Mouse (Mus musculus): ENCODE data around the gene Zfp811.
"Not testable (repeated sequence)": the region's sequence is repeated elsewhere in the genome, so short reads cannot be mapped to it uniquely, and the experiment has no call there.

Gene Zfp811

GRCm38 (mm10) chr17:32809544-32810374 lies at the start of gene Zfp811:
Gene Zfp811 (minus strand): TSS chr17:32809931.
- DNase-seq (ENCODE audit: low spot score) = peak; percentile 9

DNA sequence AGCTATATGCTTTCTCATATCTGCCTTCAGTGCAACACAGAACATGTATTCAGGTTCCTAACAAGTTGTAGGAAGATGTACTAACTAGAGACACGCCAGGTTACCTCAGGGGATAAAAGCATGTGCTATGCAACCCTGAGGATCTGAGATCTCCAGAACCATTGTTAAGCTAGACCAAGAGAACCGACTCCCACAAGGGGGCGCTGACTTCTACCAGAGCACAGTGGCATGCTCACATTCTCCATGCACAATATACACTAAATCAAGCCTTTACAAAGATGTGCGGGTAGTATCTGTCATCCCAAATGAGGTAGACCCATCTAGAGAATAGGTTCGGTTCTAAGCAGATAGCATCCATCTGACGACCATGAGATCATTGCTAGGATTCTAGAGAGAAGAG lies 47.0 kb upstream of the Zfp811 start:
- DNase-seq (ENCODE audit: low spot score) = not testable (repeated sequence)

- no peak for DNase-seq (ENCODE audit: low spot score)
These were observed 41.9 kb upstream of the Zfp811 start for GRCm38 (mm10) chr17:32851581-32851980.

- no peak for DNase-seq (ENCODE audit: low spot score)
These were observed 31.7 kb upstream of the Zfp811 start for GRCm38 (mm10) chr17:32841388-32841787.

DNA sequence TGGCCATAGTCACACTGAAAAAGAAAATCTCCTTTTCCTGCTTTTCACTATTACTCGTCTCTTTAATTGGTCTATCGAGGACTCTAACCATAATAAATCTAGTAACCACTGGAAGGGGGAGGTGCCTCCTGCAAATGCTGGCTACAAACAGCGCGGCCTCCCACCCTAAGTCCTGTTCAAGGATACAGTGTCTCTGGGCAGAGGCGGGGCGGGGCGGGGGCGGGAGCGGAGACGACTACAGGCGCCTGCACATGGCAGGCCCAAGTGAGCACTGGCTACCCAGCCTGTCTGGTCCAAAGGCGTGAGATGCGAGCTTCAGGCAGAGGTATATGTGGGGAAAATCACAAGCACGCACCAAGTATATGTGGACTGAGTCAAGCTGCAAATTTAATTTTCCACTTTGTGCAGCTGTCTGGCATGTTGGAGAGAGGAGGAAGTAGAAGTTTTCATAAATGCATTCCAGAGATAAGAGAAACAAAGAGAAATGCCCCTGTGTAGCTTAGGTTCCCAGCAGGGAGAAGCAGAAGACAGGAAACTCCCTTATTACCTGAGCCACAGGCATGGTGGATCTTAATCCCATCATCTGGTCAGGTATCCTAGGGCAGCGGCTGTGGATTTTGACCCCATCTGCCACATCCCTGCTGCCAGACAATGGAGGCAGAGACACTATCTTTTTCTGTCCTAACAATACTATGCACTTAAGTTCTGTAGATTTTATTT lies 29.5 kb upstream of the Zfp811 start:
- peak; percentile 33 for DNase-seq (ENCODE audit: low spot score)

- DNase-seq (ENCODE audit: low spot score) = no peak
These were observed 20.7 kb upstream of the Zfp811 start for GRCm38 (mm10) chr17:32830418-32830782.

DNA sequence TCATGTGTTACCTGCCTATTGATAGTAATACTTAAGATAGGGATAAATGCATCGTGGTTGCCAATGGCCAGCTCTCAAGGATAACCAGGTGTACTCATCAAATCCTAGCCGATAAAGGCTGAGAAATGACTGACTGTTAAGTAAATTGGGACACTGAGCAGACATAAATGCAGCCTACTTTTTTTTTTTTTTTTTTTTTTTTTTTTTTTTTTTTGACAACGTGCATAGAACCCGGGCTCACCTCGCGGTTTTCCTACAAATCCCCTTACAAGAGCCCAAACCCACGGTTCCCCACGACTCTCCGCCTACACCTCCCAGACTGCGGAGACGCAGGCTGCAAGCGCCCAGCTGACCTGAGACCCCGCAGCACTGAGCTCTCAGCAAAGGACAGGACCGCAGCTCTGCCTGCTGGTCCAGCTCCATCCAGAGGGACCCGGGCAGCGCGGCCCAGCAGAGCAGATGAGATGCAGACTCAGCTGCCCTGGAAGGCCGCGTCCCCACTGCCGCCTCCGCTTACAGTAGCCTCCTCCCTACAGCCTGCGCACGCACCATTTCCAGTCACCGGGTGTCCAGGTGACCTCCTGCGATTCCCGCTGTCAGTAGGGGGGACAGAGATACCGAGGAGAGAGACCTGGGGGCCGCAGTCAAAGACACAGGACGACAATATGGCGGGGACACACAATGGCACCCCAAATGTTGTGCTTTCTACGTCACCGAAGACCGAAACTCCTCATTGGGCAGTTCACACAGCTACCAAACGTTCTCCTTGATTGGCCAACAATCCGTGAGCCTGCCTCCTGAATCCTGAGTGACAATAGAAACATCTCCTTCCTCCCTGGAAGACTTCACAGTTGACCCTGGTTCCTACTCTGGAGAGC lies 20.0 kb upstream of the Zfp811 start, which contains the start of gene Zfp799:
Zfp799 (minus strand) TSS at position 722 of the 878 bp plus-strand sequence.
- peak; percentile 62 for DNase-seq (ENCODE audit: low spot score)

DNA sequence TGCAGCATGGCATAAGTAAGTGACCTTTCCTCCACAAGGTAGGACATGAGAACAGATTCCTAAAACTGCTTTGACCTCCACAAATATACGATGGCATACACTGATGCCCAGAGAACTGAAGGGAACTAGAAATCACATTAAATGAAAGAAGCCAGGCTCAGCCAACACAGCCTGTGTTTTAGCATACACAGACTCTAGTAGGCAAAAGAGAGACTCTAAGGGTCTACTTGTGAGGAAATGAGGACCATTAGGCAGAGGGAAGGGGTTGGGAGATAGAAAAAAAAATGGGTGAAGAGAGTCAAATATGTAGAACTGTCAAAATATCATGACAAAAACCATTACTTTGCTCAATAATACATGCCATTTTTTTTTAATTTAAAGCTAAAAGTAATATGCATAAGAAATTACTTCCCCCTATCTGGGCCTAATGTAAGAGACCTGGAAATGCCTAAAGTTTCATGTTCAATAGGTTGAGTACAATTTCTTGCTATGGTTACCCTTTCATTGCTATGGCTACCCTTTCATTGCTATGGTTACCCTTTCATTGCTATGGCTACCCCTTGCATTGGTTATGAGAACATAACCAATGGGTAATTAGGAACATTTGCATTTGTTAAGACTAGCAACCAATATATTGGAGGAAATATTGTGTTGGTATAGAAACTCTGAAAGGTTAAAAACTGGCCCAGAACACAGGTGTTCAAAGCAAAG lies 6.5 kb upstream of the Zfp811 start:
- no peak for DNase-seq (ENCODE audit: low spot score)

DNA sequence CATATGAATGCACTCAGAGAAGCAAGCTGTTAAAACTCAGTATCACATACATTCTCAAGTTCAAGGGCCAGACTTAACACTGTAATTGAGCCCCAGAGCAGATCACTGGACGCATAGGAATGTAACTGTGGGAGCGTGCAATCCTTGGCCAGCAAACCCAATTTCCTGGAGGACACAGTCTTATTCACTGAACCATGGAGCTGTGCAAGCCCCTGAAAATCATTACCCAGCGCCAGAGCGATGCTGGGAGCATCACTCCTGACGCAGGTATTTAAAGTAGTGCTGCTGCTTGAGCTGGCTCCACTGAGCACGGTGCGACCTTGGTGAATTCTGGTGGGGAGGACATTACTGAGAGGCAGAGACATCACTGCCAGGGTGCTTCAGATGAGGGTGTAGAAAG lies 4.4 kb upstream of the Zfp811 start:
- DNase-seq (ENCODE audit: low spot score) = no peak

GRCm38 (mm10) chr17:32810648-32811047 lies 917 bp upstream of the Zfp811 start:
- DNase-seq (ENCODE audit: low spot score) = no peak

DNA sequence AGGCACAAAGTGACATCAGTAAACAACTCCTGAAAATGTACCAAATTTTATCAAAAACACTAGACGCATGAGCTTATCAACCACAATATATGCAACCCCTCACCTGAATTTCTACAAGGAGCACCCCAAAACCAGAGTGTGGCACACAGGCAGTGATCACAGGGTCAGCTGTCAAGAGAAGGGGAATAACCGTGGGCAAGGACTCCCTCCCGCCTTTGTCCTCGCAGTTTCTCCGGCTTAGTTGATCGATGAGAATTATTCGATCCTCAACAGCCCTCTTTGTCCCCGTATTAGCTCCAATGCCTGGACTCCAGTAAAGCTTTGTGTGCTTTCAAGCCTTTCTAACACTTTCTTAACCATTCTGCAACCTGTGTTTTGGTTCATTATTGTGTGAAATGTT lies 810 bp downstream of the Zfp811 start:
- no peak for DNase-seq (ENCODE audit: low spot score)

- DNase-seq (ENCODE audit: low spot score) = no peak
These were observed 20.5 kb downstream of the Zfp811 start for GRCm38 (mm10) chr17:32789244-32789643.

- DNase-seq (ENCODE audit: low spot score) = no peak
These were observed 21.2 kb downstream of the Zfp811 start for GRCm38 (mm10) chr17:32788576-32788975.

- DNase-seq (ENCODE audit: low spot score) = peak; percentile 77
These were observed 21.6 kb downstream of the Zfp811 start, which contains the start of gene Zfp871 for GRCm38 (mm10) chr17:32788094-32788559. Gene Zfp871 (minus strand): TSS chr17:32788287.

DNA sequence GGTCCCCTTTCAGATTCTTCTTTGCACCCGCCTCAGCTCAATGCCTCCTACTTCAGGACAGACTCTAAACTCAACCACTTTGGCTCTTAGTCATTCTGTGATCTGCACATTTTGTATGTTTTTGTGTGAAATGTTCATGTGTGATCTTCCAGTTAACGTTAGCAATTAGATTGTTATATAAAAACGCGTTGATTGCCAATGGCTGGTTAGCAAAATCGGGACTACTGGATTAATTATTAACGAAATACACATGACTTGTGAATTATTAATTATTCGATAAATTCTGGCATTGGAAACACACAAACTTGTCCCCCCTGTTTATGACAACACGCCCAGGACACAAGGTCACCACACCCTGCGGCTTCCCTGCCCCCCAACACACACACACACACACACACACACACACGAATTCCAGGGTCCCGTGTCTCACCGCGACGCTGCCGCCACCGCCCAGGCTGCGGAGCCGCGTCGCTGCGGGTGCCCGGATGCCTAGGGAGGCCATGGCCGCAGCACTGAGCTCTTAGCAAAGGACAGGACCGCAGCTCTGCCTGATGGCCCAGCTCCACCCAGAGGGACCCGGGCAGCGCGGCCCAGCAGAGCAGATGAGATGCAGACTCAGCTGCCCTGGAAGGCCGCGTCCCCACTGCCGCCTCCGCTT lies 22.2 kb downstream of the Zfp811 start:
- no peak for DNase-seq (ENCODE audit: low spot score)

DNA sequence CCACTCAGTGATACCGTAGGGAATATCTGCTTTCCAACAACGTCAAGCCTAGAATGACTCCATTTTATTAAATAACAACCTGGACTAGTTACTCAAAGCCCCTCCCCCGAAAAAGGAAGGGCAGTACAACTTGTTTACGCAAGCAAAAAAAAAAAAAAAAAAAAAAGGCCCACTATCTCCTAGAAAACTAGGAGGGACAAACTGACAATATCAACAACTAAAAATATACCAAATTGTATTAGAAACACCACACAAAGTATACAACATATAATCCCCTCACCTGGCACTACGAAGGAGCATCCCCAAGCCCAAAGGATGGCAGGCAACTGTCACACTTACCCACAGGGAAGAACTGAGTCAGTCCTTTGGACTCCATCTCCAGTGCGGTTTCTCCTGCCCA lies 22.8 kb downstream of the Zfp811 start:
- DNase-seq (ENCODE audit: low spot score) = no peak

DNA sequence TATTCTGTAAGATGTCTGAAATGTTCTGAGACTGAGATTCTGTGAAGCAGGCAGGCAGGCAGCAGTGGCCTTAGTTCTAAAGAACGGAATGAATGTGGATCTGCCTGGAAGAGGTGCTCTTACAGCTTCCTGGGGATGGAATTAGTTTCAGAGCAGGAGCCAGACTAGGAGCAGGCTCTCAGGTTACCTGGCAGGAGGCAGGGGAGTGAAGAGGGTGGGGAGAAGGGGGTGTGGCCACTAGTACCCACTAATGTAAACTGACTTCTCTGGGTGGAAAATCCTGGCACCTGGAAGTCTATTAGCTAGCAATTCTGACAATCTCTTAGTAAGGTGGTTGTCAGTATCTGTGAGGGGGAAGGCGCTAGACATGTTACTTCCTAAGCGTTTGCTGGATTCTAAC lies 24.1 kb downstream of the Zfp811 start:
- no peak for DNase-seq (ENCODE audit: low spot score)

DNA sequence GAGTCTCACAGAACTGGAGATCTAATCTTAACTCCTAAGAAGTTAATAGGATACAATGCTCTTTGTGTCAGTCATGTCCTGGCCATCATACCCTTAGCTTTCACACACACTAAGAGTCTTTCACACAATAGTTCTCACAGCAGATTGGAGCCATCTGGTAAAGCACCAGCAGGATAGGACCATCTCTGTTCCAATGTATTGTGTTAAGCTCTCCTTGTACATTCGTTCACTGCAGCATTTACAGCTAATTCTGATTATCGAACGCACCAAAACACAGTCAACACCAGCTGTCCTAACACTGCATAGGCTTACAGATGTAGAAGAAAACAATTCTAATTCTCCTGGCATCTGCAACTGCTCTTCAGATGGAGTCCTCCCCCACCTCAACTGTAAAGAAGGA lies 32.2 kb downstream of the Zfp811 start:
- DNase-seq (ENCODE audit: low spot score) = no peak

DNA sequence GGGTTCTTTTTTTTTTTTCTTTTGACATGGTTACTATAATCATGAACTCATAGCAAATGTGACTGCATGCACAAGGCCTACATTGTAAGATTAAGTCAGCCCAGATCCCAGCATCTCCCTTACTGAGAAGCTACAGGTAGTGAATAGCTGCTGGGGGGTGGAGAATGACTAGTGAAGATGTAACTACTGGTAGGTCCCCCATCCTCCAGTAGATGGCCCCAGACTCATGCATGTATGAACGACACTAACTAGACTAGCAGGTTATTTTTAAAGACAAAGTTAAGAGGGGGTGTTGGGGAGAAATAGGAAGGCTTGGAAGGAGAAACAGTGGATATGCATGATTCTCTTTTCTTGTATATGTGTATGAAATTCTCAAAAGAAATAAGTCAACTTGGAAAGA lies 38.5 kb downstream of the Zfp811 start:
- no peak for DNase-seq (ENCODE audit: low spot score)

- no peak for DNase-seq (ENCODE audit: low spot score)
These were observed 43.3 kb downstream of the Zfp811 start for GRCm38 (mm10) chr17:32766422-32766821.

GRCm38 (mm10) chr17:32757331-32757730 lies 52.4 kb downstream of the Zfp811 start:
- no peak for DNase-seq (ENCODE audit: low spot score)

Measured in ovary, postnatal 36 days (tissue).